Mouse (Mus musculus) ES-Bruce4 (cell line): Measurements from ENCODE around the gene Tspan6.

Source experiments
- CTCF ChIP-seq: IDR thresholded peaks from one replicate; pipeline ENCODE4 v1.8.1; 2011; ENCODE audit warnings: low read depth, low read length
- POLR2A ChIP-seq: IDR thresholded peaks from one replicate; pipeline ENCODE4 v1.8.1; 2011; ENCODE audit warnings: low read length; ENCODE audit not compliant: insufficient read depth

DNA sequence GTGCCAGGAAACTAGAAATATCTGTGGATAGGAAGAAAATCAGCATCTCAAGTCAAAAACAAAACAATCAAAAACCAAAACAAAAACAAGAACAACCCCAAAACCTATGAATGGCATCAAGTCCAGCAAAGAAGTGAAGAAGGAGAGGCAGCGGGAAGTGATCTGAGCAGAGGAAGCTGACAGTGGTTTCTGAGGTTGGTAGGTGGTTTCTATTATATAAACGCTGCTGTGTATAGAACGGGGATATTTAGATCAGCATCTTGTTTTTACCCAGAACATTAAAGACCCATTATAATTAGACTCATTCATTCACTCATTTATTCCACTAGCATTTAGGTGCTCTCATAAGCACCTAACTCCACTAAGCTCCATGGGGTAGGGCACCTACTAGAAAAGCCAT lies 10.9 kb downstream of the Tspan6 start:
- TF ChIP-seq CTCF = no peak
- TF ChIP-seq POLR2A = no peak
